Mouse (Mus musculus): ENCODE data around the gene Nudt17. TPM values are rescaled to one million over a fixed set of nuclear protein-coding genes. Genes with fewer than 3 reads are reported as not detected.
A peak's percentile ranks its signal among the peaks of the same experiment; 100 is the strongest.
"Not testable (repeated sequence)": the region's sequence is repeated elsewhere in the genome, so short reads cannot be mapped to it uniquely, and the experiment has no call there.

Gene Nudt17
- polyA plus RNA-seq (2012; rRNA removed) = 3.8 and 4.7 TPM in 2 replicates

DNA sequence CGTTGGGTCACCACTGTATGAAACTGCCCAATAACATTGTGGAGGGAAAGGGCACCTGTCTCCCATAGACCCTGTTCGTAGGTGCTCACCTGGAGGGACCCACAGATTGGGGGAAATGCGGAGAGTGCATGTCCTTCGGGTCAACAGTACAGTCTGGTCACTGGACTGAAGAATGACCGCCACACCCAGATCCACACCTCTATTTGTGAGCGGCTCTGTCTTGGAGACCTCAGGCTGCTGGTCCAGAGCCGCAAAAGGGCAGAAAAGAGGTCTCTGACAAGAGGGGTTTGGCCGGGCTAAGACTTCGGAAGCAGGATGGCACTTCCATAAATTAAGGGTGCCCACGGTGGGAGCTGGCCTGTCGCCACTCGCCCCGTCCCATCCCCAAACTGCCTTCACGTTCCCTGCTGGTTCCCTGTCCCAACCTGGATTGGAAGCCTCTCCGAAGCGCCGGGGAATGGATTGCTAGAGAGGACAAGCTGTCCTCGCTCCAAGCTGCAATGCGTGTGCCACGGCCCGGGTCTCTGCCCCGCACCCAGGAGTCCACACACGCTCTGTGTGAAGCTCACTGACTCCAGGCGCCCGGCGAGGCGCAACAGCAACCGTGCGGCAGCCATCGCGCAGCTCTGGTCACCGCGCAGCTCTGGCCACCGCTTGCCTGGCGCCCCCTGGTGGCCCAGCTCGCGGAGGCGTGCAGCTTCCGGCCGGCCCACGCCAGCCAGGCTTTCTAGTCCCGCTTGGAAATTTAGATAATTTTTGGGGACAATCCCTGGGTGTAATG, at the start of gene Nudt17:
Nudt17 (minus strand) TSS at position 660 of the 781 bp plus-strand sequence.
- Histone ChIP-seq H3K4me1 (ENCODE audit: control insufficient read depth, insufficient read depth, low read length) (peaks cover 4% of the 10 kb centered on the region; the same call in 1 of the 2 replicates), H3K4me3 (replicated peaks; ENCODE audit: extremely low read depth, low read depth, low read length) (peak within 1 kb of the TSS; percentile 61)
- DNase-seq = peak; percentile 80
- no peak for TF ChIP-seq POLR2A (IDR thresholded peaks at IDR 0.05; ENCODE audit: borderline replicate concordance, extremely low read depth, low read depth, low read length)
- TF ChIP-seq CTCF (IDR thresholded peaks at IDR 0.05; ENCODE audit: insufficient read depth, low read length) = peak; percentile 53
- WGBS = 4% methylated on average over 42 of the region's 42 CpGs

- 71% methylated on average over 7 of the region's 7 CpGs for WGBS
- TF ChIP-seq CTCF (IDR thresholded peaks at IDR 0.05; ENCODE audit: insufficient read depth, low read length) (no peak), POLR2A (IDR thresholded peaks at IDR 0.05; ENCODE audit: borderline replicate concordance, extremely low read depth, low read depth, low read length) (no peak)
- no peak overlapping the region for H3K4me3 ChIP-seq (replicated peaks; ENCODE audit: extremely low read depth, low read depth, low read length)
- peaks cover 6% of the 10 kb centered on the region for H3K4me1 ChIP-seq (ENCODE audit: control insufficient read depth, insufficient read depth, low read length)
- no peak for DNase-seq
These were observed 49.3 kb upstream of the Nudt17 start for GRCm38 (mm10) chr3:96757691-96758090.

DNA sequence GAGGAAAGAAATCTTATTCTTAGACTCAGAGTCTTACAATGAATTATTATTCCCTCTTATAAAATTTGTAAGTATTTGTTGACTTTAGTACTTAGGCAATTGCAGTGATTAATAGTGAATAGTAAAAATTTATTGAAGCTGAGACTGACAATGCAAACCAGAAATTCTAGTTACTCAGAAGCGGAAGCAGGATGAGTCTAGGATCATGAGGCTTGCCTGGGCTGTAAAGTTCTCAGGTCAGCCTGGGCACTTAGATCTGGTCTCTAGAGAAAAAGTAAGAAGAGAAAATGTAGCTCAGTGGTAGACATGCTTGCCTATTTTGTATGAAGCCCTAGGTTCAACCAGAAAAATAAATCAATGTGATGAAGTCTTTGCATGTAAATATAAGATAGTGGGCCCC, 47.6 kb upstream of the Nudt17 start:
- H3K4me3 ChIP-seq (replicated peaks; ENCODE audit: extremely low read depth, low read depth, low read length) = no peak overlapping the region
- no peak for DNase-seq
- WGBS = 85% methylated on average over 1 of the region's 1 CpGs
- no peaks in the 10 kb centered on the region; the same call in 1 of the 2 replicates for H3K4me1 ChIP-seq (ENCODE audit: control insufficient read depth, insufficient read depth, low read length)
- TF ChIP-seq CTCF (IDR thresholded peaks at IDR 0.05; ENCODE audit: insufficient read depth, low read length) (no peak), POLR2A (IDR thresholded peaks at IDR 0.05; ENCODE audit: borderline replicate concordance, extremely low read depth, low read depth, low read length) (no peak)

DNA sequence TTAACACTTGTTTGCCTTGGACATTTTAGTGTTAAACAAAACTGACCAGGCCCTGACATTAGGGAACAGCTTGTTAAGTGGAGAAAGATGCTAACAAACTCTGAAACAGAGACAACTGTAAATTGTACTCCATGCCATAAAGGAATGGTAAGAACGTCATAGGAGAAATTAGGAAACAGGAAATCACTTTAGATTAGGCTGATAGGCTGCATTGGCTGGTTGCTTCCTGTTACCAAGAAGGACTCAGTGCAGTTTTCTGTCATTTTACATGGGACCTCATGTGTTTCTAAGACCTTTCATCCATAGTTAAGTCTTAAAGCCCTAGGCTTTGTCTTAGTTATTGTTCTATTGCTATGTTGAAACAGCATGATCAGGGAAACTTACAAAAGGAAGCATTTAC, 38.5 kb upstream of the Nudt17 start:
- 24% methylated on average over 1 of the region's 1 CpGs for WGBS

DNA sequence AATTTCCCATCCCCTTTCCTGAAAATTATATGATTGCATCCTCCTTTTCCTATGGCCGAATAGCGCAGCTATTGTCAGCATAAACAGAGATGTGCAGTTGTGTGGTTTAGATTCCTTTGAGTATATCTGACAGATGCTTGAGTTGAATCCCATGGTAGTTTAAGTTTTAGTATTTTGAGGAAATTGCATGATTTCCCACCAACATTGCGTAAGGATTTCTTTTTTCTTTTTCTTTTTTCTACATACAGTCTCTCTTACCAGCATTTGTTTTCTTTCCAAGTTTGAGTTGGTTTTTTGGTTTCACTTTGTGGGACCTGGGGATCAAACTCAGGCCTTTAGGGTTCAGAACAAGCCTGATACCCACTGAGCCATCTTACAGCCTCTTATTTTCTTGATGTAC, 36.0 kb upstream of the Nudt17 start:
- DNase-seq = no peak
- H3K4me3 ChIP-seq (replicated peaks; ENCODE audit: extremely low read depth, low read depth, low read length) = no peak overlapping the region
- TF ChIP-seq CTCF (IDR thresholded peaks at IDR 0.05; ENCODE audit: insufficient read depth, low read length) (no peak), POLR2A (IDR thresholded peaks at IDR 0.05; ENCODE audit: borderline replicate concordance, extremely low read depth, low read depth, low read length) (no peak)
- WGBS = 71% methylated on average over 3 of the region's 3 CpGs
- peaks cover 7% of the 10 kb centered on the region for H3K4me1 ChIP-seq (ENCODE audit: control insufficient read depth, insufficient read depth, low read length)

More for the DNA sequence above, 38.5 kb upstream of the Nudt17 start:
- Histone ChIP-seq H3K4me3 (replicated peaks; ENCODE audit: extremely low read depth, low read depth, low read length) (no peak overlapping the region), H3K4me1 (ENCODE audit: control insufficient read depth, insufficient read depth, low read length) (peaks cover 5% of the 10 kb centered on the region)
- DNase-seq = no peak
- TF ChIP-seq CTCF (IDR thresholded peaks at IDR 0.05; ENCODE audit: insufficient read depth, low read length) (no peak), POLR2A (IDR thresholded peaks at IDR 0.05; ENCODE audit: borderline replicate concordance, extremely low read depth, low read depth, low read length) (no peak)

- DNase-seq; H3K4me3 ChIP-seq (replicated peaks; ENCODE audit: extremely low read depth, low read depth, low read length): not testable (repeated sequence)
- H3K4me1 ChIP-seq (ENCODE audit: control insufficient read depth, insufficient read depth, low read length) = peaks cover 12% of the 10 kb centered on the region
These were observed 31.9 kb upstream of the Nudt17 start for GRCm38 (mm10) chr3:96740279-96740678.

- no peak for DNase-seq
- TF ChIP-seq CTCF (IDR thresholded peaks at IDR 0.05; ENCODE audit: insufficient read depth, low read length) = no peak
- no peak for TF ChIP-seq POLR2A (IDR thresholded peaks at IDR 0.05; ENCODE audit: borderline replicate concordance, extremely low read depth, low read depth, low read length)
- Histone ChIP-seq H3K4me1 (ENCODE audit: control insufficient read depth, insufficient read depth, low read length) (peaks cover 12% of the 10 kb centered on the region), H3K4me3 (replicated peaks; ENCODE audit: extremely low read depth, low read depth, low read length) (no peak overlapping the region)
- 81% methylated on average over 1 of the region's 1 CpGs for WGBS
These were observed 29.6 kb upstream of the Nudt17 start for GRCm38 (mm10) chr3:96737995-96738394.

DNA sequence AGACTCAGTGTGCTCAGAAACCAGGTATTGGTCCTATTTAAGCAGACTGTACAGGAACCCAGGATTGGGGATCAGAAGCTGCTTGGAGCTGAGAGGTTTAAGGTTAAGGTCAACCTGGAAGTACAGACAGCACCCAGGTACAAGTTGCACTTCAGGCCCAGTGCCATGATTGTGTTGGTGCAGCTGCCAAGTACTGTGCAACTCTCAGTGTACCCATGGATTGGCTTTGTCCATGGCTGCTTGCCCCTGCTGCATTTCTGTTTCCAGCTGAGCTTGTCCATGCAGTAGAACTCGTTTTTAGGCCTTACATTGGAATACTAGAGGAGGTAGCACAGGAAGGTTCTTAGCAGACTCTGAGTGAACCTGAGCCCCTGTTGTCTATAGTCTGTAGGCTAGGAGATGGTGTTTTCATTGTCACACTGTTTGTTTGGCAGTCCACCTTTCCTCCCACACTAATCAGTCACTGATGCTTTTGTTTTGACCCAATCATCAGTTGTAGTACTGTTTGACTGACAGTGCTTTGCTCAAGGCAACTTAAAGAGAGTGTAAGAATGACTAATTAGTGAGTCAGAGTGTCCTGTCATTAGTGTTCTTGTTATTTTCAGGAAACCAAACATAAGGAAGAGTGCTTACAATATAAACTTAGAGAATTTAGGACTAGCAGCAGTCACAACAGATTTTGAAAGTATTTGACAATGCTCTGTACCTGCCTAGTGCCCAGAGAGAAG, 28.8 kb upstream of the Nudt17 start:
- DNase-seq = no peak
- Histone ChIP-seq H3K4me3 (replicated peaks; ENCODE audit: extremely low read depth, low read depth, low read length) (no peak overlapping the region), H3K4me1 (ENCODE audit: control insufficient read depth, insufficient read depth, low read length) (peaks cover 12% of the 10 kb centered on the region)
- no peak for TF ChIP-seq POLR2A (IDR thresholded peaks at IDR 0.05; ENCODE audit: borderline replicate concordance, extremely low read depth, low read depth, low read length)
- TF ChIP-seq CTCF (IDR thresholded peaks at IDR 0.05; ENCODE audit: insufficient read depth, low read length) = no peak
- 30% methylated on average over 1 of the region's 1 CpGs for WGBS

DNA sequence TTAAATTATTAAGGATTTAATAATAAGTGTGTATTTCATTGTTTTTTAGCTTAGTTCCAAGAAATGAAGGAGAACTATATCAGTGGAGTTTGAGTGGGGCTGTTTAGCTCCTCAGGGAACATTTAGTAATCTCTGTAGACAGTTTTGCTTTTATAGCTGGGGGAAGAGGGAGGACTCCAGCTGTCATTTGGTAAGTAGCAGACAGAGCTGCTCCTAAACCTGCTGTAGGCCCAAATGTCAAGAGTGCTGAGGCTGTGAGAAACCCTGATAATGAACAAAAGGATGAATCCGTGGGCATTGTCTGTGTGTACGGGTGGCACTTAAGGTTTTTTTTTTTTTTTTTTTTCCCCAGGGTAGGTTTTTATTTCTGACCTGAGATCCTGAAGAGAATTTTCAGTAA, 26.8 kb upstream of the Nudt17 start:
- Histone ChIP-seq H3K4me1 (ENCODE audit: control insufficient read depth, insufficient read depth, low read length) (peaks cover 15% of the 10 kb centered on the region), H3K4me3 (replicated peaks; ENCODE audit: extremely low read depth, low read depth, low read length) (no peak overlapping the region)
- TF ChIP-seq POLR2A (IDR thresholded peaks at IDR 0.05; ENCODE audit: borderline replicate concordance, extremely low read depth, low read depth, low read length) (no peak), CTCF (IDR thresholded peaks at IDR 0.05; ENCODE audit: insufficient read depth, low read length) (no peak)
- no peak for DNase-seq
- WGBS = 65% methylated on average over 2 of the region's 2 CpGs

DNA sequence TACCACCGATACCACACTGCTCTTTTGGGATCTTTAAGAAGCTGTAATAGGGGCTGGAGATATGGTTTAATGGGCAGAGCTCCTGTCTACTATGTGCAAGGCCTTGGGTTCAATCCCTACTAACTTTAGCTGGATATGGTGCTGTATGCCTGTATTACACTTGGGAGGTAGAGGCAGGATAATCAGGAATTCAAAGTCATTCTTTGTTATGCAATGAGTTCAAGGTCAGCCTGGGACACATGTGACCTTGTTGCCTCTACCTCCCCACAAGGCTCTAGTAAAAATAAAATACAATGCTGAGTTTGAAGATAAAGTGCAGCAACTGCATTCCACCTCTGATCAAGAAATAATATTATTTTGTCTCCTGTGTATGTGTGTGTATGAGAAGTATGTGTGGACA, 25.6 kb upstream of the Nudt17 start:
- WGBS = 97% methylated on average over 1 of the region's 1 CpGs
- TF ChIP-seq POLR2A (IDR thresholded peaks at IDR 0.05; ENCODE audit: borderline replicate concordance, extremely low read depth, low read depth, low read length) = no peak
- Histone ChIP-seq H3K4me1 (ENCODE audit: control insufficient read depth, insufficient read depth, low read length) (peaks cover 24% of the 10 kb centered on the region), H3K4me3 (replicated peaks; ENCODE audit: extremely low read depth, low read depth, low read length) (no peak overlapping the region)
- DNase-seq = no peak

All from lung, adult 2 months (tissue).